Mouse (Mus musculus) heart, postnatal 4 days (tissue): ENCODE results near the gene Gm13278. TPM values are rescaled to one million over a fixed set of nuclear protein-coding genes. Genes with fewer than 3 reads are reported as not detected.
A peak's percentile ranks its signal among the peaks of the same experiment; 100 is the strongest.
"Not testable (repeated sequence)": the region's sequence is repeated elsewhere in the genome, so short reads cannot be mapped to it uniquely, and the experiment has no call there.

Experiments used
- DNase-seq: peaks from one replicate; pipeline ENCODE4 v3.0.0; 2021
- total RNA-seq, 2 experiments: library from RNA; stranded (reverse); gene quantifications; 2 replicates each; pipeline ENCODE4 v1.2.3; 2021

Gm13278 gene
- total RNA-seq, 2 experiments from 2014 or later: not detected

DNA sequence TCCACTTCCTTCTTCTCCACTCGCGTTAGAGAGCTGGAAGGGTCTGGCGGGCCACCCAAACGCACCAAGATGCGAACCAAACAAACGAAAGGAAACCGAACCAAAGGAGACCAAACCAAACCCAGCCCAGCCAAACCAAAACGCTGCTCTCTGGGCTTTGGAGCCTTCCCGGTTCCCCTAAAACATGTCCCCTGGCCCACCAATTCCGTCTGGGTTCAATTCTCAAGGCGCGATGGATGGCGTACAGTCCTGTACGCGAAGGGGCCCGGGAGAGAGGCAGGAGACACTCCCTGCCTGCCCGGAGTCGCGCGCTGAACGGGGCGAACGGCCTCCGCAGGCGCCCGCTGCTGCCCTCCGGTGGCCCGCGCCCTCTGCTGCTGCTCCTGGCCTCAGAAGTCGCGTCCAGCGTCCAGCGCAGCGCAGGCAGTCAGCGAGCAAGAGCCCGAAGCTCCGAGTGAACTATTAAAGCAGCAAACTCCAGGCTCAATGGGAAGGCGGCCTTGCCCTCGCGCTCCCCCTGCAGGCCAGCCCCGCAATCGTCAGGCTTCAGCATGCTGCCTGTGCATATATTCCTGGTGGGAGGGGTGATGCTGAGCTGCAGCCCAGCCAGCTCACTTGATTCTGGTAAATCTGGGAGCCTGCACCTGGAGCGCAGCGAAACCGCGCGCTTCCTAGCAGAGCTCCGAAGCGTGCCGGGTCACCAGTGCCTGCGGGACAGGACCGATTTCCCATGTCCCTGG is 2.8 kb downstream of the Gm13278 start, which contains the start of gene Gm13275:
Gene Gm13275, plus strand, starts transcription at position 552 of the 740 bp plus-strand sequence.
- DNase-seq: peak; percentile 79

- DNase-seq: not testable (repeated sequence)
Measured at GRCm38 (mm10) chr4:88797097-88797496, 5.7 kb downstream of the Gm13278 start, which contains the start of gene Gm13279. Gene Gm13279 (plus strand): TSS chr4:88797397.

GRCm38 (mm10) chr4:88799365-88799764 is 8.0 kb downstream of the Gm13278 start, which contains the start of gene Gm13285:
Gene Gm13285 (plus strand): TSS chr4:88799665.
- DNase-seq: not testable (repeated sequence)

DNA sequence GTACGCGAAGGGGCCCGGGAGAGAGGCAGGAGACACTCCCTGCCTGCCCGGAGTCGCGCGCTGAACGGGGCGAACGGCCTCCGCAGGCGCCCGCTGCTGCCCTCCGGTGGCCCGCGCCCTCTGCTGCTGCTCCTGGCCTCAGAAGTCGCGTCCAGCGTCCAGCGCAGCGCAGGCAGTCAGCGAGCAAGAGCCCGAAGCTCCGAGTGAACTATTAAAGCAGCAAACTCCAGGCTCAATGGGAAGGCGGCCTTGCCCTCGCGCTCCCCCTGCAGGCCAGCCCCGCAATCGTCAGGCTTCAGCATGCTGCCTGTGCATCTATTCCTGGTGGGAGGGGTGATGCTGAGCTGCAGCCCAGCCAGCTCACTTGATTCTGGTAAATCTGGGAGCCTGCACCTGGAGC is 11.6 kb downstream of the Gm13278 start, which contains the start of gene Gm13287:
Gene Gm13287, plus strand, starts transcription at position 301 of the 400 bp plus-strand sequence.
- DNase-seq: not testable (repeated sequence)

DNA sequence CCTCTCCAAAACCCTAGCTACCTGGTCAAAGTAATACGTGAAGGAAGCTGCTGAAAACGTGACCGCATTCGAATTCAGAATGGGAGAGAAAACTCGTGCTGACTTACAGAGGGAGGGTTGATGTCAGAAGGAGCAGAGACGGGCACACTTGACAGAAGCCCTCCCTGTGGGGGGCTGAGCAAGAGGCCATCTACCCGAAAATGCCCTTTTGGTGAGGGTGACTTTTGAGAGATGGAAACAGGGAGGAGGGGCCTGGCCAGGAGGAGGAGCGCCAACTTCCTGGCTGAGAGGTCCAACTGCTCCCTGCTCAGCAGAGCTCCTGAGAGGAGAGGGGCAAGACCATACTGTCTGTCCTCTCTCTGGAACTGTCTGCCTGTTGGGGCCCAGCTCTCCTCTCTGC is 13.9 kb downstream of the Gm13278 start, which contains the start of gene Gm13288:
Gene Gm13288, plus strand, starts transcription at position 301 of the 400 bp plus-strand sequence.
- DNase-seq: not testable (repeated sequence)

DNA sequence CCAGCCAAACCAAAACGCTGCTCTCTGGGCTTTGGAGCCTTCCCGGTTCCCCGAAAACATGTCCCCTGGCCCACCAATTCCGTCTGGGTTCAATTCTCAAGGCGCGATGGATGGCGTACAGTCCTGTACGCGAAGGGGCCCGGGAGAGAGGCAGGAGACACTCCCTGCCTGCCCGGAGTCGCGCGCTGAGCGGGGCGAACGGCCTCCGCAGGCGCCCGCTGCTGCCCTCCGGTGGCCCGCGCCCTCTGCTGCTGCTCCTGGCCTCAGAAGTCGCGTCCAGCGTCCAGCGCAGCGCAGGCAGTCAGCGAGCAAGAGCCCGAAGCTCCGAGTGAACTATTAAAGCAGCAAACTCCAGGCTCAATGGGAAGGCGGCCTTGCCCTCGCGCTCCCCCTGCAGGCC is 14.4 kb downstream of the Gm13278 start:
- peak; percentile 50 for DNase-seq

GRCm38 (mm10) chr4:88815928-88816327 is 24.6 kb downstream of the Gm13278 start, which contains the start of gene Ifna7:
Gene Ifna7 (plus strand): TSS chr4:88816228.
- DNase-seq: no peak

DNA sequence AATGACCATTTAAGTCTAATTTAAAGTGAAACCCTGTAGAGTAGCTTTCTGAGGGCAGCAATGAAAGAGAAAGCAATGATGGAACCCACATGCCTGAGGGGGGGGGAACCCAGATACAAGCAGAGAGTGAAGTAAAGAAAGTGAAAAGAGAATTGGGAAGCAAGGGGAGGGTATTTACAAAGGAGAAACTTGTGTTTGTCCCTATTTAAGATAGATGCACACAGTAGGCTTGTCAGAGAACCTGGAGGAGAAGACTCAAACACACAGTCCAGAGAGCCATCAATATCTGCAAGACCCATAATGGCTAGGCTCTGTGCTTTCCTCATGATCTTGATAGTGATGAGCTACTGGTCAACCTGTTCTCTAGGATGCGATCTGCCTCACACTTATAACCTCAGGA is 28.3 kb downstream of the Gm13278 start, which contains the start of gene Ifna11:
Gene Ifna11, plus strand, starts transcription at position 301 of the 400 bp plus-strand sequence.
- no peak for DNase-seq

GRCm38 (mm10) chr4:88822995-88823394 is 31.6 kb downstream of the Gm13278 start:
- no peak for DNase-seq

- not testable (repeated sequence) for DNase-seq
Measured at GRCm38 (mm10) chr4:88827116-88827515, 35.8 kb downstream of the Gm13278 start, which contains the start of gene Ifna6. Gene Ifna6 (plus strand): TSS chr4:88827416.

GRCm38 (mm10) chr4:88830523-88830922 is 39.2 kb downstream of the Gm13278 start:
- peak; percentile 21 for DNase-seq

GRCm38 (mm10) chr4:88835225-88835624 is 43.9 kb downstream of the Gm13278 start, which contains the start of gene Ifna5:
Gene Ifna5 (plus strand): TSS chr4:88835525.
- DNase-seq: not testable (repeated sequence)

DNA sequence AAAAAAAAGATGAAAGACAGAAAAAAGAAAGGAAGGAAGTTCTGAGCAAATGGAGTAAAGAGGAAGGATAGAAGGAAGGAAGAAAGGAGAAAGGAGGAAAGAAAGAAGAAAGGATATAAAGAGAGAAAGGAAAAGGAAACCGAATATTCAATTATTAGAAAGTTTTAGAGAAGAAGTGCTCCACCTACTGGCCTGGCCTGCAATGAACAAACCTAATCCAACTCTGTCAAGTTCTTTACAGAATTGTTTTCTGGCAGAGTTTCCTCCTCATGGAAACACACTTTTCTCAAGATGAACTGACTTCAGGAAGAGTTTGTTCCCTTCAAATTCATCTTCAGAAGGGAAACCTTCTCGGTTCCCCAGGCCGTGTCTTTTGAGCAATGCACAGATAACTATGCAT is 47.5 kb downstream of the Gm13278 start:
- DNase-seq: peak; percentile 12

DNA sequence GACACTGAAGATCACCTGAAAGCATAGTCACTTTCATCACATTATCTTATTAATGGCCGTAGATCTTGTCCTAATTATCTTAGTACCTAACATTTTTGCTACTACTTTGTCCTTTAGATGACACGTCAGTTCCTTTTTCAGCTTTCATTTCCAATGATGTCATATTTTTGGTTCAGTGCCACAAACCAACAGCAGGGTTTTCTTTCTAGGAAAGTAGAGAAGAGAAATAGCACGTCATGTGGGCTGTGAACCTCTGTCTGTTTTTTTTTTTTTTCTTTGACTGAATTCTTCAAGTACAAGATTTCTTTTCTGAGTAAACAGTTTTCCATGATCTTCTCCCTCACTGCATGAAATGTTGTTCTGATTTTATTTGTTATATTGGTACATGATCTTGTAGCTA is 48.7 kb downstream of the Gm13278 start:
- no peak for DNase-seq

- no peak for DNase-seq
Measured at GRCm38 (mm10) chr4:88841438-88841911, 50.1 kb downstream of the Gm13278 start, which contains the start of gene Ifna4. Gene Ifna4 (plus strand): TSS chr4:88841861.

Other genes with a start within 250 kb of the Gm13278 start
- not detected for gene Ifna15, start 233.3 kb upstream of the Gm13278 start, total RNA-seq
- not detected for gene Ifna14, start 219.8 kb upstream of the Gm13278 start, total RNA-seq
- gene Ifna9, start 199.2 kb upstream of the Gm13278 start, total RNA-seq: not detected
- not detected for gene Ifna12, start 188.2 kb upstream of the Gm13278 start, total RNA-seq
- not detected for gene C87499, start 157.1 kb upstream of the Gm13278 start, total RNA-seq
- gene Ifna13, start 147.1 kb upstream of the Gm13278 start, total RNA-seq: not detected
- not detected for gene Ifna16, start 114.6 kb upstream of the Gm13278 start, total RNA-seq
- not detected for gene Ifna2, start 107.6 kb upstream of the Gm13278 start, total RNA-seq
- not detected for gene Ifnab, start 100.2 kb upstream of the Gm13278 start, total RNA-seq
- gene Gm26566, start 69.7 kb upstream of the Gm13278 start, total RNA-seq: under 1 TPM; 0.36 to 0.52 TPM
- 10 to 100 TPM; 89.6 to 91.9 TPM for gene Klhl9, start 69.1 kb upstream of the Gm13278 start, total RNA-seq
- gene Gm13271, start 36.7 kb upstream of the Gm13278 start, total RNA-seq: not detected
- not detected for gene Gm13283, start 31.4 kb upstream of the Gm13278 start, total RNA-seq
- not detected for gene Gm13290, start 17.7 kb upstream of the Gm13278 start, total RNA-seq
- gene Gm13289, start 14.6 kb upstream of the Gm13278 start, total RNA-seq: not detected
- gene Gm13272, start 11.7 kb upstream of the Gm13278 start, total RNA-seq: not detected
- gene Ifnz, start 9.4 kb upstream of the Gm13278 start, total RNA-seq: under 1 TPM in 1 of 2 experiments, not detected in 1; 0.23 TPM
- gene Gm13276, start 5.8 kb upstream of the Gm13278 start, total RNA-seq: not detected
- gene Gm13277, start 2.9 kb upstream of the Gm13278 start, total RNA-seq: not detected
- gene Gm13275, start 2.9 kb downstream of the Gm13278 start, total RNA-seq: not detected
- gene Gm13279, start 5.8 kb downstream of the Gm13278 start, total RNA-seq: not detected
- gene Gm13285, start 8.1 kb downstream of the Gm13278 start, total RNA-seq: under 1 TPM in 1 of 2 experiments, not detected in 1; 0.31 TPM
- gene Gm13287, start 11.7 kb downstream of the Gm13278 start, total RNA-seq: not detected
- gene Gm13288, start 14.0 kb downstream of the Gm13278 start, total RNA-seq: under 1 TPM in 1 of 2 experiments, not detected in 1; 0.14 TPM
- gene Ifna7, start 24.7 kb downstream of the Gm13278 start, total RNA-seq: not detected
- not detected for gene Ifna11, start 28.4 kb downstream of the Gm13278 start, total RNA-seq
- gene Ifna6, start 35.9 kb downstream of the Gm13278 start, total RNA-seq: not detected
- not detected for gene Ifna5, start 44.0 kb downstream of the Gm13278 start, total RNA-seq
- gene Ifna4, start 50.3 kb downstream of the Gm13278 start, total RNA-seq: not detected
- not detected for gene Ifna1, start 58.5 kb downstream of the Gm13278 start, total RNA-seq
- gene Ifne, start 88.7 kb downstream of the Gm13278 start, total RNA-seq: not detected